Mouse (Mus musculus): Measurements from ENCODE around the gene Arap1. TPM values are rescaled to one million over a fixed set of nuclear protein-coding genes. Genes with fewer than 3 reads are reported as not detected.

Arap1 gene
- polyA plus RNA-seq, 1 experiment = 24.7 TPM

- no peaks in the 10 kb centered on the region for H3K27me3 ChIP-seq (ENCODE audit: control insufficient read depth, insufficient read depth, insufficient read length)
- H3ac ChIP-seq (ENCODE audit: control insufficient read depth, insufficient read length) = no peak overlapping the region
- no peaks in the 10 kb centered on the region for H3K36me3 ChIP-seq (ENCODE audit: control insufficient read depth, insufficient read depth)
- H3K79me2 ChIP-seq (ENCODE audit: control insufficient read depth, insufficient read depth) = peaks cover 5% of the 10 kb centered on the region
- no peak overlapping the region for H3K4me2 ChIP-seq (ENCODE audit: low read depth)
- TF ChIP-seq POLR2A (IDR thresholded peaks at IDR 0.05; ENCODE audit: insufficient read length, low read depth) = no peak
- no peak for TF ChIP-seq USF1 (IDR thresholded peaks at IDR 0.05; ENCODE audit: low read depth)
- TF ChIP-seq TCF3 (IDR thresholded peaks at IDR 0.05; ENCODE audit: insufficient read length, low read depth) = no peak
- no peak for TF ChIP-seq REST (IDR thresholded peaks at IDR 0.05; ENCODE audit: insufficient read depth, insufficient read length)
- no peak for TF ChIP-seq MYOD1 (IDR thresholded peaks at IDR 0.05; ENCODE audit: control insufficient read depth in 1 of 3, insufficient read length in 2 of 3, low read depth in 2 of 3)
- TF ChIP-seq MAX (IDR thresholded peaks at IDR 0.05; ENCODE audit: low read depth) = no peak
- TF ChIP-seq SRF (IDR thresholded peaks at IDR 0.05; ENCODE audit: control insufficient read depth, insufficient read length, low read depth) = no peak
- TF ChIP-seq TCF12 (IDR thresholded peaks at IDR 0.05; ENCODE audit: insufficient read depth, poor library complexity, severe bottlenecking) = no peak
- no peak for TF ChIP-seq POLR2AphosphoS2 (IDR thresholded peaks at IDR 0.05; ENCODE audit: insufficient read length, low read depth)
- TF ChIP-seq CEBPB (IDR thresholded peaks at IDR 0.05; ENCODE audit: insufficient read depth, poor library complexity, severe bottlenecking) = no peak
- TF ChIP-seq MYOG (IDR thresholded peaks at IDR 0.05; ENCODE audit: control insufficient read depth in 1 of 3, insufficient read depth in 1 of 3, insufficient read length in 2 of 3, low read depth in 2 of 3) = no peak
- TF ChIP-seq E2F4 (IDR thresholded peaks at IDR 0.05; ENCODE audit: insufficient read depth) = no peak
- H3K4me3 ChIP-seq = no peak overlapping the region
Observed at GRCm38 (mm10) chr7:101455141-101455540, 107.3 kb downstream of the Arap1 start.

- TF ChIP-seq REST (IDR thresholded peaks at IDR 0.05; ENCODE audit: insufficient read depth, insufficient read length) = no peak
- Histone ChIP-seq H3K36me3 (ENCODE audit: control insufficient read depth, insufficient read depth) (no peaks in the 10 kb centered on the region), H3K4me3 (no peak overlapping the region), H3ac (ENCODE audit: control insufficient read depth, insufficient read length) (no peak overlapping the region), H3K79me2 (ENCODE audit: control insufficient read depth, insufficient read depth) (peaks cover 5% of the 10 kb centered on the region), H3K4me2 (ENCODE audit: low read depth) (no peak overlapping the region), H3K27me3 (ENCODE audit: control insufficient read depth, insufficient read depth, insufficient read length) (no peaks in the 10 kb centered on the region)
Observed at GRCm38 (mm10) chr7:101456318-101456717, 108.5 kb downstream of the Arap1 start.

GRCm38 (mm10) chr7:101456789-101457188, 108.9 kb downstream of the Arap1 start:
- Histone ChIP-seq H3K27me3 (ENCODE audit: control insufficient read depth, insufficient read depth, insufficient read length) (no peaks in the 10 kb centered on the region), H3ac (ENCODE audit: control insufficient read depth, insufficient read length) (no peak overlapping the region), H3K4me3 (no peak overlapping the region), H3K4me2 (ENCODE audit: low read depth) (no peak overlapping the region), H3K79me2 (ENCODE audit: control insufficient read depth, insufficient read depth) (peaks cover 3% of the 10 kb centered on the region), H3K36me3 (ENCODE audit: control insufficient read depth, insufficient read depth) (no peaks in the 10 kb centered on the region)
- no peak for TF ChIP-seq CEBPB (IDR thresholded peaks at IDR 0.05; ENCODE audit: insufficient read depth, poor library complexity, severe bottlenecking)
- TF ChIP-seq TCF3 (IDR thresholded peaks at IDR 0.05; ENCODE audit: insufficient read length, low read depth) = no peak
- TF ChIP-seq TCF12 (IDR thresholded peaks at IDR 0.05; ENCODE audit: insufficient read depth, poor library complexity, severe bottlenecking) = no peak
- TF ChIP-seq MYOG (IDR thresholded peaks at IDR 0.05; ENCODE audit: control insufficient read depth in 1 of 3, insufficient read depth in 1 of 3, insufficient read length in 2 of 3, low read depth in 2 of 3) = no peak
- no peak for TF ChIP-seq E2F4 (IDR thresholded peaks at IDR 0.05; ENCODE audit: insufficient read depth)
- TF ChIP-seq USF1 (IDR thresholded peaks at IDR 0.05; ENCODE audit: low read depth) = no peak
- no peak for TF ChIP-seq POLR2AphosphoS2 (IDR thresholded peaks at IDR 0.05; ENCODE audit: insufficient read length, low read depth)
- no peak for TF ChIP-seq REST (IDR thresholded peaks at IDR 0.05; ENCODE audit: insufficient read depth, insufficient read length)
- TF ChIP-seq SRF (IDR thresholded peaks at IDR 0.05; ENCODE audit: control insufficient read depth, insufficient read length, low read depth) = no peak
- TF ChIP-seq MAX (IDR thresholded peaks at IDR 0.05; ENCODE audit: low read depth) = no peak
- no peak for TF ChIP-seq POLR2A (IDR thresholded peaks at IDR 0.05; ENCODE audit: insufficient read length, low read depth)
- TF ChIP-seq MYOD1 (IDR thresholded peaks at IDR 0.05; ENCODE audit: control insufficient read depth in 1 of 3, insufficient read length in 2 of 3, low read depth in 2 of 3) = no peak

- no peak overlapping the region for H3K4me3 ChIP-seq
- H3K4me2 ChIP-seq (ENCODE audit: low read depth) = no peak overlapping the region
- no peaks in the 10 kb centered on the region for H3K36me3 ChIP-seq (ENCODE audit: control insufficient read depth, insufficient read depth)
- H3ac ChIP-seq (ENCODE audit: control insufficient read depth, insufficient read length) = no peak overlapping the region
- H3K27me3 ChIP-seq (ENCODE audit: control insufficient read depth, insufficient read depth, insufficient read length) = no peaks in the 10 kb centered on the region
- peaks cover 3% of the 10 kb centered on the region for H3K79me2 ChIP-seq (ENCODE audit: control insufficient read depth, insufficient read depth)
- TF ChIP-seq REST (IDR thresholded peaks at IDR 0.05; ENCODE audit: insufficient read depth, insufficient read length) = no peak
- no peak for TF ChIP-seq MYOD1 (IDR thresholded peaks at IDR 0.05; ENCODE audit: control insufficient read depth in 1 of 3, insufficient read length in 2 of 3, low read depth in 2 of 3)
- TF ChIP-seq POLR2A (IDR thresholded peaks at IDR 0.05; ENCODE audit: insufficient read length, low read depth) = no peak
- TF ChIP-seq POLR2AphosphoS2 (IDR thresholded peaks at IDR 0.05; ENCODE audit: insufficient read length, low read depth) = no peak
- TF ChIP-seq MAX (IDR thresholded peaks at IDR 0.05; ENCODE audit: low read depth) = no peak
- no peak for TF ChIP-seq TCF12 (IDR thresholded peaks at IDR 0.05; ENCODE audit: insufficient read depth, poor library complexity, severe bottlenecking)
- TF ChIP-seq TCF3 (IDR thresholded peaks at IDR 0.05; ENCODE audit: insufficient read length, low read depth) = no peak
- TF ChIP-seq MYOG (IDR thresholded peaks at IDR 0.05; ENCODE audit: control insufficient read depth in 1 of 3, insufficient read depth in 1 of 3, insufficient read length in 2 of 3, low read depth in 2 of 3) = no peak
Observed at GRCm38 (mm10) chr7:101457283-101457682, 109.4 kb downstream of the Arap1 start.

- Histone ChIP-seq H3K27me3 (ENCODE audit: control insufficient read depth, insufficient read depth, insufficient read length) (no peaks in the 10 kb centered on the region), H3K36me3 (ENCODE audit: control insufficient read depth, insufficient read depth) (no peaks in the 10 kb centered on the region), H3K79me2 (ENCODE audit: control insufficient read depth, insufficient read depth) (peaks cover 3% of the 10 kb centered on the region), H3K4me3 (no peak overlapping the region), H3K4me2 (ENCODE audit: low read depth) (no peak overlapping the region), H3ac (ENCODE audit: control insufficient read depth, insufficient read length) (no peak overlapping the region)
- TF ChIP-seq MYOD1 (IDR thresholded peaks at IDR 0.05; ENCODE audit: control insufficient read depth in 1 of 3, insufficient read length in 2 of 3, low read depth in 2 of 3) = peak in 1 of 3 experiments; percentile 16
- no peak for TF ChIP-seq CEBPB (IDR thresholded peaks at IDR 0.05; ENCODE audit: insufficient read depth, poor library complexity, severe bottlenecking)
- TF ChIP-seq POLR2A (IDR thresholded peaks at IDR 0.05; ENCODE audit: insufficient read length, low read depth) = no peak
- TF ChIP-seq POLR2AphosphoS2 (IDR thresholded peaks at IDR 0.05; ENCODE audit: insufficient read length, low read depth) = no peak
- no peak for TF ChIP-seq USF1 (IDR thresholded peaks at IDR 0.05; ENCODE audit: low read depth)
- no peak for TF ChIP-seq E2F4 (IDR thresholded peaks at IDR 0.05; ENCODE audit: insufficient read depth)
Observed at GRCm38 (mm10) chr7:101457801-101458200, 109.9 kb downstream of the Arap1 start.
